Mouse (Mus musculus) retina, adult 2 months (tissue): ENCODE measurements around the gene Tomm6.

ENCODE experiments used
- DNase-seq: peaks from one replicate; pipeline ENCODE4 v3.0.0-alpha.2; 2012; ENCODE audit warnings: low read depth, low spot score

The Tomm6 gene

GRCm38 (mm10) chr17:47688344-47688607 is at the start of gene Tomm6:
Gene Tomm6, minus strand, starts transcription at chr17:47688386.
- no peak for DNase-seq

DNA sequence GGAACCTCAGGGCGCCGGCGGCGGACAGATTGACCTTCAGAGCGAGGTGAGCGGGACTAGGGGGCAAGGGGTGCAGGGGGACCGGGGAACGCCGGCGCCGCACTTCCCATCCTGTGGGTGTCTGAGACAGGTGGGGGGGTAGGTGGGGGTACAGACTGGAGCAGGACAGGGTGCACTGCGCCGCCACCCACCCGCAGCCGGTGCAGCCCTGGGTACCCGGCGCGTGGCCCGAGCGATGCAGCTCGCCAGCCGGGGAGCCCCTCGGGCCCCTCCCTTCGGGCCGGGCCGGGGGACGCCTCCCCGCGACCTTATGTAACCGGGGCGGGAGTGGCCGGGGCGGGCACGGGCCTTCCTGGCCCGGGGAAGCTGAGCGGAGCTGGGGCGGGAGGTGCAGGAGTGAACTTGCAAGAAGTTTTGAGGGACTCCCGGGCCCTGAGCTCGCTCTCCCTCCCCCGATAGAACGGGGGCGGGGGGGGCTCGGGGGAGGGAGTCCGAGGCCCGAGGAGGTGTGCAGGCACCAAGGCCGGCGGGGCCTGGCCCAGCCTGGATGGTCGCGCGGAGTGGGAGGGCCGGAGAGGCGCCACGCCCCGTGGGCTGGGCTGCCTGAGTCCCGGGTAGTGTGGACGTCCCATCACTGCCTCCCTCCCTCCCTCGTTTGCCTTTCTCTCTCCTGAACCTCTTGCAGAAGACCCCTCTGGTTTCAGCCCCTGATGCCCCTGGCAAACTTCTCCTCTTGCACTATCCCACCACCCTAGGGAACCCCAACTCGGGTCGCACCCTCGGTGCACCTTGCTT is 49.3 kb upstream of the Tomm6 start:
- no peak for DNase-seq

DNA sequence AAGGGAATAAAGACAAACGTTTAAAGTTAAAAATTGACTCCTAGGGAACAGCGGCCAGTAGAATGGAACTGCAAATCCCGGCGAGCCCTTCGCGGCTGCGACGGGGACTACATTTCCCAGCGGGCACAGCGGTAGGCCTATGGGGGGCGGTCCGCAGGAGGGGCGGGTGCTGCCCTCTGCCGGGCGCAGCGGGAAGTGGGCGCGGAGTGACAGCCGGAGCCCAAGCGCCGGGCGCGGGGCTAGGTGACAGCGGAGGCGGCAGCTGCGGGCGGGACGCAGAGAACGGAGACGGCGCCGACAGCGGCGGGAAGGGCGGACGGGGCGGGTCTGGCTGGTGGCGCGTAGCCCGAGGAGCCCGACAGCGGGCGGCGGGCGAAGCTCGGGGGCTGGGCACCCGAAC is 48.7 kb upstream of the Tomm6 start, which contains the start of gene Tfeb:
Gene Tfeb, plus strand, starts transcription at position 175 of the 400 bp plus-strand sequence.
- DNase-seq, result peak; percentile 80

GRCm38 (mm10) chr17:47735553-47736100 is 47.4 kb upstream of the Tomm6 start:
- no peak for DNase-seq

DNA sequence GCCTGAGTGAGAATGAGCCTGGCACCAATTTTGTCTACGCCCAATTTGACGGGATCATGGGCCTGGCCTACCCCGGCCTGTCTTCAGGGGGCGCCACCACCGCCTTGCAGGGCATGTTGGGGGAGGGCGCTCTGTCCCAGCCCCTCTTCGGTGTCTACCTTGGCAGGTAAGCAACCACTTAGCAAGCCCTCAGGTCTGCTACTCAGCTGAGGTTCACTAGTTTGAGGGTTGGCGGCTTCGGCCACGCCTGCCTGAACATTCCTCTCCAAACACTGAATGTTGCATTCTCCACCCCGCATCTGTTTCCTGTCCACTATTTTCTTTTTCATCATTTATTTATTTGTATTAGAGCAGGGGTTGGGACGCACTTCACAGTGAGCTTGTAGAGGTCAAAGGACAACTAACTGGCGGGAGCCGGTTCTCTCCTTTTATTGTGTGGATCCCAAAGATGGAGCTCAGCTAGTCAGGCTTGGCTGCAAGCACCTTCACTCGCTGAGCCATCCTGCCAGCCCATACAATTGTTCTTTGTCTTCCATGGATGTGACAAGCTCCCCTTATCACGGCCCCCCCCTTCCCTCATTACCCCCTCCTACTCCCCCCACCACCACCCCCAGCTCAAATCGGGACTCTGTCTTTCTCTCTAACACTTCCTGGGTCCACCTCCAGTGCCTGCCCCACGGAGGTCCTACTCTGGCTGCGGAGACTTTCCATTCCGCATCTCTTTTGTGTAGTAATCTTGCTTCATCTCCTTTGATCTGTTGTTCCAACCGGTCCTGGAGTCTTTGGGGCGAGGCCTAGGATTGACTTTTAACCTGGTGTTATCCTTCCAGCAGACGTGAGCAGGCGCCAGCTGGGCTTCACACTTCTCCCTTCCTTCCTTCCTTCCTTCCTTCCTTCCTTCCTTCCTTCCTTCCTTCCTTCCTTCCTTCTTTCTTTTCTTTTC is 42.7 kb upstream of the Tomm6 start:
- no peak for DNase-seq

DNA sequence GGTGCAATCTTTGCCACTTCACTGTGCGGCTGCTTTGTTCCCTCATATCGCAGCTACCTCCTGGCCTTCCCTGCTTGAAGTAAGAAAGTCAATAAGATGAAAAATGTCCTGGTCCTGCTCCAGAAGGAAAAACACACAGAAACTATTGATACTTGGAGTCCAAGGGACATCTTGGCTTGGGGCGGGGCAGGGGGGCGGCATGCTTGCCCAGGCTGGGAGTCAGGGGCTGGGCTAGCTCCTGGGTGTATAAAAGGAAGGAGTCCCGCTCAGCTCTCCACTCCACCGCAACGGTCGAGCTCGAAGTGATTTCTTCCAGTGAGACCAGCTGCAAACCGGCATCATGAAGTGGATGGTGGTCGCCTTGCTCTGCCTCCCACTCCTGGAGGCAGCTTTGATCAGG is 38.4 kb upstream of the Tomm6 start, which contains the start of gene Pgc:
Gene Pgc, plus strand, starts transcription at position 277 of the 400 bp plus-strand sequence.
- DNase-seq, result no peak

DNA sequence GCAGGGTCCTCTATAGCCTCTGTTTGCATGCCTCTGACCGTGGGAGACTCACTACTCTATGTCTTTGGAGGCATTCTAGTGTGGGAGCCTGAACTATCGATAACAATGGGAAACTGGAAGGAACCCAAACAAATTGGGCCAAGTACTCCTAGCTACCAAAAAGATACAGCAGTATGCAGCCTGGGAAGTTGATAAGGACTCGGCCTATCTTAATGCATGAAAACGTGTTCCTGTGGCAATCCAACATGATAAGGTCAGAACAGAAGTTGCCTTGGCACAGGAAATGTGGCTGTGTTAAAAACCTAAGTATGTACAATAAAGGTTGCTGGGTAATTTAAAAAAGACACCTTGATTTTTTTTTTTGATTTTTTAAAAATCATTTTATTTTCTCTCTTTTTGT is 33.0 kb upstream of the Tomm6 start:
- no peak for DNase-seq

DNA sequence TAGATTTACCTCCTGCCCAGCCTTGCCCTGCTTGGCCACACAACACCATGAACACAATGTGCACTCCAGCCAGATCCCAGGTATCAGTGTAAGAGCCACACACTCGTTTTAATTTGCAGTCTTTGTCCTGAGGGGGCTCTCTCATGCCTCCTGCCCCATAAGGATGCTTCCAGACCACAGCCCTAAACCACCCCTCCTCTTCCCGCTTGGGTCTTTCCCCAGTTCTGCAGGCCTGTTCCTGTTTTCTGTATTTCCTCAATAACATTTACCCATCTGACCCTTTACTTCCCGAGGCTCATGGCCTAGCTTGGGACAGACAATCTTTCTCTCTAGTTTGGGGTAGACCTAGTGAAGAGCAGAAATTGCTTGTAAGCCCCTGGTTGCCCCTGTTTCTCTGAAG is 26.9 kb upstream of the Tomm6 start:
- DNase-seq, result no peak

- no peak for DNase-seq
Observed at GRCm38 (mm10) chr17:47712889-47713571, 24.8 kb upstream of the Tomm6 start.

GRCm38 (mm10) chr17:47711883-47712282 is 23.7 kb upstream of the Tomm6 start:
- no peak for DNase-seq

GRCm38 (mm10) chr17:47710036-47710435 is 21.9 kb upstream of the Tomm6 start:
- DNase-seq, result no peak

GRCm38 (mm10) chr17:47708972-47709371 is 20.8 kb upstream of the Tomm6 start:
- no peak for DNase-seq

GRCm38 (mm10) chr17:47707961-47708360 is 19.8 kb upstream of the Tomm6 start:
- no peak for DNase-seq

GRCm38 (mm10) chr17:47706196-47706595 is 18.0 kb upstream of the Tomm6 start:
- no peak for DNase-seq

- no peak for DNase-seq
Observed at GRCm38 (mm10) chr17:47704692-47705091, 16.5 kb upstream of the Tomm6 start.

DNA sequence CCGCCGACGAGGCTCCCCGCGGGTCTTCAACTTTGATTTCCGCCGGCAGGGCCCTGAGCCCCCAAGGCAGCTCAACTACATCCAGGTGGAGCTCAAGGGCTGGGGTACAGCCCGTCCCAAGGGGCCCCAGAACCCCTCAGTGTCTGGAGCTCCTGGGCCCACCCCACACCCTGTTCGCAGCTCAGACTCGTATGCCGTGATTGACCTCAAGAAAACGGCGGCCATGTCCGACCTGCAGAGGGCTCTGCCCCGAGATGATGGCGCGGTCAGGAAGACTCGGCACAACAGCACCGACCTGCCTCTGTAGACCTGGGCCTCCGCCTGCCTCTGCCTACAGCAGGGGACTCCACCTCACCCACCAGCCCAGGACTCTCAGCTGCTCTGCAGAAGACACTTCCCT is 15.4 kb upstream of the Tomm6 start:
- no peak for DNase-seq

GRCm38 (mm10) chr17:47702548-47703345 is 14.6 kb upstream of the Tomm6 start:
- no peak for DNase-seq

DNA sequence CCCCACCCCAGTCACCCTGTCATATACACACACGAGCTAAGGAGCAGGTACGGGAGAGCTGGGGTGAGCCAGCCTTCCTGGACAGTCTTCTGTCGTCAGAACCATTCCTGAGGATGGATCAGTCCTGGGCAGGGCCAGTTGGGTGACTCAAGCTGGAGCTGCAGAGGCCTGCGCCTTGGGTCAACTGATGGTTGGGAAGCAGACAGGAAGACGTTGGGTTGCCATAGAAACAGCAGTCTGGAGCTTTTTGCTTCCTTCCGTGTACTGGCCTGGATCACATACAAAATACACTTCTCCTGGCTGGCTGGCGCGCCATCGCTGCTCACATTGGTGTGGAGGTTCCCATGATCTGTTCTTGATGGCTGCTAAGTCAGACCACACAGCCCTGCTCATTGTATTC is 13.6 kb upstream of the Tomm6 start:
- no peak for DNase-seq

GRCm38 (mm10) chr17:47699055-47699454 is 10.9 kb upstream of the Tomm6 start:
- DNase-seq, result no peak

DNA sequence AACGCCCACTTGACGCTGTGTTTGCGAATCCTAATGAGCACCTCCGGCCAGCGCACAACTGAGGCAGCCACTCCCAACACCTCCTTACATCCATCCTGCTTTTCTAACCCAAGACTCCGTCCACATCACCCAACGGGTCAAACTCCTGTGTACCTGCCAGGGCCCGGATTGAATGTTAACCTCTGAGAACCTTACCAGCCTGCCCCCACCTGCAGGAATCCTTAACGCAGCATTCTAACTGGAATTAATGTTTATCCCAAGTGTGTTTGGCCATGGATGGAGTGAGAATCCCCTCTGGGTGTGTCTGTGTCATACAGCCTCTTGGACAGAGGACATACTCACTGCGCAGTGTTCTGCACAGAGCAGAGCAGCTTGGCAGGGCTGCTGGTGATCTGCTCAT is 10.0 kb upstream of the Tomm6 start:
- DNase-seq, result no peak

DNA sequence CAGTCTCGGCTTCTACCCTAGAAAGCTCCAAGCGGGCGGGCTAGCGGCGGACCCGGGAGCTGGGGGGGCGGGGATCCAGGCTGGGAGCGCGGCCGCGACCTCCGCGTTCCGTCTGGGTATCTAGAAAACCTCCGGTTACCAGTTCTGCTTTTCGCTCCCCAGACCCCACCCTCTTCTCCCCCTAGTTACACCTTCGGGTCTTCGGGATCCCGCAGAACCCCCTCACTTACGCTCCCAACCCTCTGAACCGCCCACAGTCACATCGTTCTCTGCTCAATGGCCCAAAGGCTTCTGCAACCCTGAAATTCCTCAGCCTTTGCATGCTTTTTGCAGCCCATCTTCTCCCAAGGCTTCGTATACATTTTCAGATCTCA is 7.1 kb upstream of the Tomm6 start:
- DNase-seq, result no peak
